Mouse (Mus musculus): ENCODE data around the gene Slc25a23.
"Not testable (repeated sequence)": the region's sequence is repeated elsewhere in the genome, so short reads cannot be mapped to it uniquely, and the experiment has no call there.

The Slc25a23 gene

GRCm38 (mm10) chr17:57076916-57077315, 17.3 kb upstream of the Slc25a23 start:
- in situ Hi-C loops (cut with MboI, MseI) = no loop called here

- in situ Hi-C loops (cut with MboI, MseI) = no loop called here
These were observed 11.0 kb upstream of the Slc25a23 start for GRCm38 (mm10) chr17:57070699-57071098.

DNA sequence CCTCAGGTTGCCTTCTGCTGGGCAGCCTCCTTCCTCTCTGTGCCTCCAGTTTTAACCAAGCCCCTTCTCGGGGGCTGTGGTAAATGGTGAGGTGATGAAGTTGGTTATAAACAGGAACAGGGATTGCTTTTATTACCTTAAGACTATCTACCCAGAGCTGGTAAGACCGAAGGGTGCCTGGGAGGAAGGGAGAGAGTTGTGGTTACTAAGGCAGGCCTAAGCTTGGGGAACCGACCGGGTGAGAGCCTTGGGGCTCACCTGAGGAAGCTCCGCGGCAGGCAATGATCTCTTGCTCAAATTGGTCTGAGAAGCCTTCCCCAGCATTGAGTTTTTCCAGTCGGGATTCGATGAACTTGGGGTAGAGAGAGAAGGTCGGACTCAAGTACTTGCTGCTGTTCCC, 10.6 kb upstream of the Slc25a23 start:
- in situ Hi-C loops (cut with MboI, MseI) = no loop called here

DNA sequence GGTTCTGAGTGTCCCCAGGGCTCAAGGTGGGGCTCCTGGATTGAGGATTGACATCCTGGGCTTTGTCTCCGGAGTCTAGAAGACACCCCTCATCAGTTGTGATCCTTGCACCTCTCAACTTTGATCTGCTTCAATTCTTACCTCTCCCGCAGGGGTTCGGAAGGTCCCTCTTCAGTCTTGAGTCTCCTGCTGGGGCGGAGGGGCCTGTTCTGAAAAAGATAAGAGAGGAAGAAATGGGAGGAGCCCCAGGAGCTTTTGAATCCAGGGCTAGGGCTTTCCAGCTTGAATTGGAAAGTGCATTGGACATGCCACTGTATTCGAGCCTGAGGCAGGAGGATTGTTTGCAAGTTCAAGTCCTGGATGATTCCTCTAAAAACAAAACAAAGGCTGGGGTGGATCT, 7.2 kb upstream of the Slc25a23 start:
- in situ Hi-C loops (cut with MboI, MseI) = no loop called here

GRCm38 (mm10) chr17:57063031-57063430, 3.4 kb upstream of the Slc25a23 start:
- in situ Hi-C loops (cut with MboI, MseI) = no loop called here

GRCm38 (mm10) chr17:57062548-57062947, 2.9 kb upstream of the Slc25a23 start:
- in situ Hi-C loops (cut with MboI, MseI) = no loop called here

- in situ Hi-C loops (cut with MboI, MseI) = no loop called here
These were observed 2.4 kb upstream of the Slc25a23 start for GRCm38 (mm10) chr17:57062011-57062521.

GRCm38 (mm10) chr17:57061069-57061468, 1.4 kb upstream of the Slc25a23 start:
- in situ Hi-C loops (cut with MboI, MseI) = no loop called here

DNA sequence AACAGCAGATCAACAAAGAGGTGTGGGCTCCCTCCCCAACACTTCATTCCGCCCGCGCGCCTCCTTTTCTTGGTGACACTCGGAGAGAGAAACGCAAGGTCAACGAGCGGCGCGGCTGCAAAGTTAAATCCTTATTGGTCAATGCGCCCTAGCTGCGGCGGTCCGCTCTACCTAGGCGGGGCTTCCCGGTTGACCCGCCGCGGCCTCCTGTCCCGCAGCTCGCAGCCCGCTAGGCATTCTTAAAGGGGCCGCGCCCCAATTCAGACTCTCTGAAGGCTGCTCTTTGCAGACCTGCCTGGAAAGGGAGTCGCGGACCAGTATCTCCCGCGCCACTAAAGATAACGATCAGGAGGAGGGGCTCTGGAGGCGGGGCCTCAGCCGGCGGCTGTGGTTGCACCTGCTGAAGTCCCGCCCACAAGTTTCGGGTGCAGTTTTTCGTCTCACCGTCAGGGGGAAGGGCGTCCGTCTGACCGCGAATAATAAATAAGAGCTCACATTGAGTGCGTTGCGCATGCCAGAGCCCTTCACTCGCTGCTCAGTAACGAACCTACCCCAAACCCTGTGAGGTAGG, 653 bp upstream of the Slc25a23 start:
- in situ Hi-C loops (cut with MboI, MseI) = no loop called here

DNA sequence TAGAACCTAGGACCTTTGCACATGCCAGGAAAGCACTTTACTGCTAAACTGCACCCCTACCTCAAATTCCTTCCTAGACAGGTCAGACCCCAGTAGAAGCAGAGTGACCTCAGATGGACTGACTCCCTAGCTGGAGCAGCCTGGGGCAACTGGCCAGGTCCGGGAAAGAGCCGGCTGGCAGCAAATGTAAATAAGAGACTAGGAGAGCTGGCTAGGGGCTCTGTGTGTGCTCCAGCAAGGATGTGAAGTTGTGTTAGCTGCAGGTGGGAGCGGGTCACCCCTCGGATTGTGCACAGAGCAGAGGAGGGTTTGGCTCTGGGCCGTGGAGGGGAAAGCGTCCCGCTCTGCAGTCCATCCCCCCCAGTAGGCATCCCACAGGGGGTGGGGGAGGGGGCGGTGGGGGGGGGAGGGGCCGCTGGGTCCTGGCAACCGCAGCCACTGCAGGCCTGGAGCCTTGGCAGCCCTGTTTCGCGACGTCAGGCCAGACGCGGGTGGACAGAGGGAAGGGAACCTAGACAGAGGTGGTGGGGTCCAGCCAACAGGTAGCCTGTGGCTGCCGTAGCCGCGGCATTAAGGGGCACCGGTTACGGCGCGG, 675 bp downstream of the Slc25a23 start, which contains the start of gene Crb3:
Crb3 (plus strand) TSS at position 215 of the 595 bp plus-strand sequence.
- in situ Hi-C loops (cut with MboI, MseI) = no loop called here

- in situ Hi-C loops (cut with MboI, MseI) = no loop called here
These were observed 3.4 kb downstream of the Slc25a23 start for GRCm38 (mm10) chr17:57056246-57056645.

DNA sequence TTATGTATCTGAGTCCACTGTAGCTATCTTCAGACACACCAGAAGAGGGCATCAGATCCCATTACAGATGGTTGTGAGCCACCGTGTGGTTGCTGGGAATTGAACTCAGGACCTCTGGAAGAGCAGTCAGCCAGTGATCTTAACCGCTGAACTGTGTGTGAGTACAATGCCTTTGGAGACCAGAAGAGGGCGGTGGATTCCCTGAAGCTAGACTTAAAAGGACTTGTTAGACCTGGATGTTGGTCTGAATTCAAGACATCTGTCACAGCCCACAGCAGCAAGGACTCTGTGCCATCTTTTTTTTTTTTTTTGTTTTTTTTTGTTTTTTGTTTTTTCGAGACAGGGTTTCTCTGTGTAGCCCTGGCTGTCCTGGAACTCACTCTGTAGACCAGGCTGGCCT, 8.0 kb downstream of the Slc25a23 start:
- in situ Hi-C loops (cut with MboI, MseI) = not testable (repeated sequence)

GRCm38 (mm10) chr17:57048816-57049215, 10.8 kb downstream of the Slc25a23 start:
- in situ Hi-C loops (cut with MboI, MseI) = loop anchor here (25.0 kb wide), 1 partner anchor 1337 kb away; the partner anchor contains the start of gene Pot1b

GRCm38 (mm10) chr17:57047406-57047805, 12.3 kb downstream of the Slc25a23 start:
- in situ Hi-C loops (cut with MboI, MseI) = loop anchor here (25.0 kb wide), 1 partner anchor 1335 kb away; the partner anchor contains the start of gene Pot1b

DNA sequence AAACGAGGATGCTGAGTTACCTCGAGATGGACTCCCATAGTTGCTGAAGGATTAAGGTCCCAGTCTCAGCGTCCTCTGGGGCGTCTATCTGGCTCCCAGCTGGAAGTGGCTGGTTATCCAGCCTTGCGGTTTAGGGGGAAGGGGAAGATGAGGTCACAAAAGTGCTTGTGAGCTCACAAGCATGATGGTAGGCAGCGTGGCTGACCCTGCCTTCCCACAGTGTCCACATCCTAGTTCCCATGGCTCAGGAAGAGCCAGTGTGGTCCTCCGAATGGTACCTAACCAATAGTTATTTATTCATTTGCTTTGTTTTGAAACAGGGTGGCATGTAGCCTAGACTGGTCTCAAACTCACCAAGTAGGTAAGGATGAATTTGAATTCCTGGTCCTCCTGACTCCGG, 18.1 kb downstream of the Slc25a23 start, which contains the start of gene Slc25a41:
Slc25a41 (minus strand) TSS at position 101 of the 400 bp plus-strand sequence.
- in situ Hi-C loops (cut with MboI, MseI) = loop anchor here (25.0 kb wide), 1 partner anchor 1329 kb away; the partner anchor contains the start of gene Pot1b

DNA sequence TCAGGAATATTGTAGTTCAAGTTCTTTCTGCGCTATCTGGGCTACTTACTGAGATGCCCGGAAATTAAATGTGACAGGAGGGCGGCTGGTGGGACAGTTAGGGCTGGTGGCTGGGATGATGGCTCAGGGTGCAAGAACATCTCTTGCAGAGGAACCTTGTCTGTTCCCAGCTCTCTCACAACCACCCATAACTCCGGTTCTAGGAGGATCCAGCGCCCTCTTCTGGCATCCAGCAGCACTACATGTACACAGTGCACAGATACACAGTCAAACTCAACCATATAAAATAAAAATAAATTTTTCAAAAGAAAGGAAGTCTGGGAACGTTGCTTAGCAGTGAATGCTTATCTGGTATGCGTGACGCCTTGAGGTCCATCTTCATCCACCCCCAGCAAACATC, 20.7 kb downstream of the Slc25a23 start:
- in situ Hi-C loops (cut with MboI, MseI) = loop anchor here (25.0 kb wide), 1 partner anchor 1327 kb away; the partner anchor contains the start of gene Pot1b

- in situ Hi-C loops (cut with MboI, MseI) = loop anchor here (25.0 kb wide), 1 partner anchor 1321 kb away; the partner anchor contains the start of gene Pot1b
These were observed 26.8 kb downstream of the Slc25a23 start for GRCm38 (mm10) chr17:57032854-57033253.

GRCm38 (mm10) chr17:57031661-57032420, 27.8 kb downstream of the Slc25a23 start:
- in situ Hi-C loops (cut with MboI, MseI) = loop anchor here (25.0 kb wide), 1 partner anchor 1320 kb away; the partner anchor contains the start of gene Pot1b

DNA sequence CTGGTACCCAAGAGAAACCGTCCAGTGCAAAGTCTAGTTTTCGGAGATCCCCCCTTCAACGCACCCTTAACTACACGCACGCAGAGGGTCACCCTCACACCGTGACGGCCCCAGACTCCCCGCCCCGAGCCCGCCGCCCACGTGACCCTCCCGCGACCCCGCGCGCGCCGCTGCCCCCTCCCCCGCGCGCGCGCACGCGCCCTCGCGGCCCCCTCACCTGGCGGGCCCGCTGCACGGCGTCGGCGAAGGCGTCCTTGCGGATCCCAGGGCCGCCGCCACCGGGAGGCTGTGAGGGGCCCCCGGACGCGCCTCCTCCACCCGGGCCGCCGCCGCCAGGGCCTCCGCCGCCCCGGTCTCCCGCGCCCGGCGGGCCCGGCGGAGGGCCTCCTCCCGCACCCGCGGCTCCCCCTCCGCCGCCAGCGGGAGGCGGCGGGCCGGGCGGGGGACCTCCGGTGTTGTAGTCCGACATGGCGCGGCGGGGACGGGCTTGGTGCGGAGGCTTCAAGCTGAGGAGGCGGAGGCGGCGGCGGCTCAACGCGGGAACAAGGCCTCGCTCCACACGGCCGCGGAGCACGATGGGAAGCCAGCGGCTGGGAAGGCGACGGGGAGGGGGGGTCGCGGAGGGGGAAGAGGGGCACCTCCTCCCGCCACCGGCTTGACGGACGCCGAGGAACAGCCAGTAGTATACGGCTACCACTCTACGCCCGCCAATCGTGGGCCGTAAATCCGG, 28.6 kb downstream of the Slc25a23 start, which contains the start of gene Khsrp:
Khsrp (minus strand) TSS at position 592 of the 730 bp plus-strand sequence.
- in situ Hi-C loops (cut with MboI, MseI) = loop anchor here (25.0 kb wide), 1 partner anchor 1319 kb away; the partner anchor contains the start of gene Pot1b

- in situ Hi-C loops (cut with MboI, MseI) = loop anchor here (25.0 kb wide), 1 partner anchor 1317 kb away; the partner anchor contains the start of gene Pot1b
These were observed 30.0 kb downstream of the Slc25a23 start for GRCm38 (mm10) chr17:57029691-57030090.

DNA sequence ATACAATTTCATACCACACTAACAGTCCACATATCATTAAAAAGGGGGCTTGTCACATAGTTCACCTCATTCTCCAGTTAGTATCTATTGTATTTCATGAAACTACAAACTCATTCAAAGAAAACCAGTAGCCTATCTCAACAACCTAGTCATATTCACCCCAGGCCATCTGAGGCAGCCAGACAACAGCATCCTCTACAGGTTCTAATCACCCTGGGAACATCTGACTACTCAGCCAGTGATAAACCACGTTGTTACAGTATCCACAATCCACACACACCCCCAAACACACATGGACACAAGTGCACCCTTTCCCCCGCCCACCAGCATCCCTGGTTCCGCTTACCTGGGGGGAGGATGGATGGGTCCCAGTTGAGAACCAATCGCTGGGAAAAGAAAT, 32.2 kb downstream of the Slc25a23 start:
- in situ Hi-C loops (cut with MboI, MseI) = loop anchor here (25.0 kb wide), 1 partner anchor 1315 kb away; the partner anchor contains the start of gene Pot1b

All from T-helper 1 cell (primary cell).